Mouse (Mus musculus) kidney, adult 2 months (tissue): ENCODE data around the gene Miip. TPM values are rescaled to one million over a fixed set of nuclear protein-coding genes. Genes with fewer than 3 reads are reported as not detected.

Experiments used
- DNase-seq: peaks from one replicate; pipeline ENCODE4 v3.0.0; 2021
- H3K27ac ChIP-seq: fragments of 200-500 bp; 2 replicates; pipeline ENCODE4 v1.5.1; 2012; ENCODE audit warnings: low read depth, low read length, control low read depth, inconsistent platforms; ENCODE audit not compliant: insufficient read depth
- H3K27me3 ChIP-seq: fragments of 200-500 bp; replicated peaks from 2 replicates; pipeline ENCODE4 v1.6.1; 2012; ENCODE audit warnings: mild to moderate bottlenecking, moderate library complexity, low read length, inconsistent platforms; ENCODE audit not compliant: control insufficient read depth, insufficient read depth
- H3K36me3 ChIP-seq: fragments of 200-500 bp; 2 replicates; pipeline ENCODE4 v1.6.1; 2012; ENCODE audit warnings: mild to moderate bottlenecking, moderate library complexity, low read length, inconsistent platforms; ENCODE audit not compliant: control insufficient read depth, insufficient read depth
- H3K4me1 ChIP-seq: fragments of 200-500 bp; 2 replicates; pipeline ENCODE4 v1.6.1; 2011; ENCODE audit warnings: low read length; ENCODE audit not compliant: control insufficient read depth, insufficient read depth
- H3K4me3 ChIP-seq: fragments of 200-500 bp; 2 replicates; pipeline ENCODE4 v1.5.1; 2011; ENCODE audit warnings: mild to moderate bottlenecking, low read depth, low read length, control low read depth; ENCODE audit not compliant: insufficient read depth
- CTCF ChIP-seq: fragments of 200-500 bp; conservative IDR thresholded peaks from 2 replicates; pipeline ENCODE4 v1.5.1; 2011; ENCODE audit warnings: low read depth, mild to moderate bottlenecking, control low read depth, low read length, moderate library complexity, mixed read lengths; ENCODE audit not compliant: insufficient read depth, insufficient read length
- POLR2A ChIP-seq: fragments of 200-500 bp; IDR thresholded peaks from one replicate; pipeline ENCODE4 v1.6.1; 2011; ENCODE audit warnings: low read depth, low read length, control low read depth
- WGBS: fragments of 180-500 bp; shearing (Covaris S2); methylation state at CpG from one replicate; pipeline ENCODE4 v1.1.7; 2018; 5-methylcytosine and 5-hydroxymethylcytosine counted together
- polyA plus RNA-seq: library from polyadenylated mRNA; depleted of rRNA; stranded (reverse); fragments of >200 nt; gene quantifications from 2 replicates; pipeline ENCODE4 v1.2.3, GENCODE M21; 2012

Miip gene
- polyA plus RNA-seq, 1 experiment = 27.7 TPM

DNA sequence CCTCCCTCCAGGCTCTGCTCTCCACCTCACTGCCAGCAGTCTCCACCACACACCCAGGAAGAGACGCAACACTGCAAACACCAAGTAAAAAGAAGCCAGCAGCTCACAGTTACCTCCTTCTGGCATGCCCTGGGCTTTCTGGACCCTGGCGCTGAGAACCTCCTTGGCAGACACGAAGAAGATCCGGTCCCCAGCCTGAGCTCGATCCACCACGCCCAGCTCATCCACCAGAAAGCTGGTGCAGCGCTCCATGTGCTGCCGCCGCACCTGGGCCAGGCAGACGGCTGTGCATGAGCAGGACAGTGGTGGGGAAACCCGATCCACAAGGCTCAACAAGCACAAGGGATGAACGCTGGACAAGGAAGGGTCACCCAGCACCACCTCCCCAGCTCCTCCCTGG is 17.5 kb upstream of the Miip start:
- no peak for TF ChIP-seq CTCF
- TF ChIP-seq POLR2A = no peak
- H3K4me3 ChIP-seq = no peak overlapping the region
- peaks cover 7% of the 10 kb centered on the region for H3K36me3 ChIP-seq
- no peaks in the 10 kb centered on the region for H3K27me3 ChIP-seq
- H3K4me1 ChIP-seq = no peaks in the 10 kb centered on the region
- DNase-seq = no peak
- WGBS = 81% methylated on average over 12 of the region's 12 CpGs
- no peak overlapping the region for H3K27ac ChIP-seq

DNA sequence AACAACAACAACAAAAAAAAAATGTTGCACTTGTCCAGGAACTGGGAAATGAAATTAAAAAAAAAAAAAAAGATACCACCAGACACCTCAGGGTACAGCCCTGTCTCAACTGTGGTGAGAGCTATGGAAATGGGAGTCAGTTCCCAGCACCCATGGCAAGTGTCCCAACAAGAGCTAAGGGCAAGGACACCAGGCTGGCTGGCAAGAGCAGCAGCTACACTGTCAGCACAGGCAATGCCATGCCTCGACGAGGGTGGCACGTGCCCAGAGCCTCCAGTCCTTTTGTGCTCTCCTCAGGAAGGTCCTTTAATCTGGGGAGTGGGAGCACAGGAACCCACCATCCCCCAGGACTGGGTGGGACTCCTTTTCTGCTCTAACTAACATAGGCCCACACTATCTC is 15.5 kb upstream of the Miip start:
- WGBS = 86% methylated on average over 3 of the region's 3 CpGs
- TF ChIP-seq CTCF = no peak
- H3K36me3 ChIP-seq = peaks cover 7% of the 10 kb centered on the region
- no peaks in the 10 kb centered on the region for H3K27me3 ChIP-seq
- no peaks in the 10 kb centered on the region for H3K4me1 ChIP-seq
- no peak overlapping the region for H3K4me3 ChIP-seq
- no peak for DNase-seq
- no peak overlapping the region for H3K27ac ChIP-seq

DNA sequence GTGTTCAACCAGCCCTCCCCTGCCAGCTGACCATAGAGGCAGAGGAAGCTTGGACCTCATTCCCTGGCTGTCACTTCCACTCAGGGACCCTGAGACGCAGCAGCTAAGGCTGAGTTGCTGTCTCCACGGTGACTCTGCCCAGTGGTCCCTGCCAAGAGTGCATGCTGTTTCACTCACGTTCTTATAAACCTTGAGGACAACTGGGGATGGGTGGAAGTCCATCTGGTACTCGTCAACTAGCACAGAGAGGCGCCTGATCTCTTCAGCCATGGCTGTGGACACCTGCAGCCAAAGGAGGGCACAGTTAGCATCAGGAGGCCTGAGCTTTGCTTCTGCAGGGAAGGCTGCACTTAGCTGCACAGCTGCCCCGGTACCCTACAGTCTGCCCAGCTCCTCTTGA is 14.4 kb upstream of the Miip start:
- TF ChIP-seq POLR2A (no peak), CTCF (no peak)

DNA sequence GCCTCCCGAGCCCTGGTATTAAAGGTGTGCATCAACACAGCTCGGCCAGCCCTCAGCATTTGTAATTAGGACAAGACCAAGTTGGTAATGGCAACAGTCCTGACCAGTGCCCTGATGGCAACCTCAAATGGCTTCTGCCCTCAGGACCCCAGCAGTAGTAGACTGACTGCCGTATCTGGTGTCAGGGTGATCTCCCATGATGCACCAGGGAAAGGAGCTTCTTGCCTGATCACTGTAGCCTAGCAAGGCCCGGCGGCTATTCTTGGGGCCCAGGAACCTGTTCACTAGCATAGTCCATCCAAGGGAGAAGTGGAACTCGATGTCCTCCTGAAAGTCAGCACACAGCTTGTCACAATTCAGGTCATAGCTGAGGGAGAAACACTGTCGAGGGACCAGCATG is 13.2 kb upstream of the Miip start:
- H3K27me3 ChIP-seq = no peaks in the 10 kb centered on the region
- peaks cover 2% of the 10 kb centered on the region for H3K36me3 ChIP-seq
- no peak overlapping the region for H3K4me3 ChIP-seq
- no peak for DNase-seq
- TF ChIP-seq POLR2A (no peak), CTCF (no peak)
- no peaks in the 10 kb centered on the region for H3K4me1 ChIP-seq
- no peak overlapping the region for H3K27ac ChIP-seq
- 94% methylated on average over 7 of the region's 7 CpGs for WGBS

More for the DNA sequence above, 14.4 kb upstream of the Miip start:
- Histone ChIP-seq H3K4me3 (no peak overlapping the region), H3K27me3 (no peaks in the 10 kb centered on the region), H3K4me1 (no peaks in the 10 kb centered on the region), H3K27ac (no peak overlapping the region), H3K36me3 (peaks cover 3% of the 10 kb centered on the region)
- no peak for DNase-seq
- WGBS = 81% methylated on average over 6 of the region's 6 CpGs

DNA sequence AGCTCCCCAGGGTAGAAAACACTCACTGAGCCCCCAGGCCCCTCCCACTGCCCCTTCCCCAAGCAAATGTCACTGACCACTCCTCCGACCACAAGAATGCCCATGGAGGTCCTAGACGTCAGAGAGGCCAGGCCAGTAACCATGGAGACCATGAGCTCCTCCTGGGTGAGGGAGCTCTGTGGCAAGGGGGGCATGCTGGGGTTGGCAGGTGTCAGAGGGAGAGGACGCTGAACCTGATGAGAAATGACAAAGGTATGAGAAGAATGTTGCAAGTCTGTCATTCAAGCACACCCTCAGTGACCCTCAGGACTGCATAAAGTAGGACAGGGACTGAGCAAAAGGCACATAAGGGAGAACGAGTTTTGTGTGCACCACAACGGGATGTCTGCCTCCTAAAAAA is 11.2 kb upstream of the Miip start:
- H3K27ac ChIP-seq = no peak overlapping the region
- H3K4me3 ChIP-seq = no peak overlapping the region
- 60% methylated on average over 5 of the region's 5 CpGs for WGBS
- TF ChIP-seq CTCF = no peak
- TF ChIP-seq POLR2A = no peak
- no peak for DNase-seq
- peaks cover 2% of the 10 kb centered on the region for H3K36me3 ChIP-seq
- H3K4me1 ChIP-seq = no peaks in the 10 kb centered on the region
- no peaks in the 10 kb centered on the region for H3K27me3 ChIP-seq

DNA sequence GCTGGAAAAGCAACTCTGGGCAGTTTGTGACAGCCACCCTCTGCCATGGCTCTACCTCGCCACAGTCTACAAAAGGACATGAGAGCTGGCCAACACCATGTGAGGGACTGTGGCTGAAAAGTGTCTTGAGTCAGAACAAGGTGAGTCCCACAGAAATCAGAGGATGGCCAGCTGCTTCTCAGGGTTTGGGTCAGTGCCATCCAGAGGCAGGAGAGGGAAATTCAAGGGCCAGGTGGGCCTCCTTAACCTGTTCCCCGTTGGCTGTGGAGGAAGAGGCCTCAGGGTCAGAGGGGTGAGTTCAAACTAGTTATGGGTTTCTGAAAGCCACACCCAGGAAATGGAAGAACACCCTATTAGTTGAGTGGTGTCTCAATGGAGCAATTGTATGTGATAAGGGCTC is 10.8 kb upstream of the Miip start:
- H3K4me1 ChIP-seq = no peaks in the 10 kb centered on the region
- TF ChIP-seq POLR2A (no peak), CTCF (no peak)
- H3K27ac ChIP-seq = no peak overlapping the region
- no peak overlapping the region for H3K4me3 ChIP-seq
- no peaks in the 10 kb centered on the region for H3K27me3 ChIP-seq
- DNase-seq = no peak
- peaks cover 2% of the 10 kb centered on the region for H3K36me3 ChIP-seq
- WGBS = 51% methylated on average over 2 of the region's 2 CpGs

DNA sequence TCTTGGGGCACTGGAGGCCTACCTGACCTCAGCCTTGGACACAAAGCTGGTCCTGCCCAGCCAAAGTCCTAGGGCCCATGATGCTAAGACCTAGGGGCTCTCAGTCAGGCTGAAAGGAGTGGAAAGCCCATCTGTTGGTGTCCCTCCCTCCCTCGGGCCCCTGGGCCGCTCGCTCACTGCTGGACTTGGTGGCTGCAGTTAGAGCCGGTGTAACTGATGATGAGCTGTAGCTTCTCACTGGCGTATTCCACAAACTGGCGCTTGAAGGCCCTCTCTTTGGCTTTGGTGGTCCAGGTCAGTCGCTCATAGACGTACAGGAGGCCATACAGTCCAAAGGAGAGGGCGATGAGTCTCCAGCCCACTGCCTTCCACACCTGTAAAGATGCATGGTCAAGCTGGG is 9.9 kb upstream of the Miip start:
- Histone ChIP-seq H3K4me1 (no peaks in the 10 kb centered on the region), H3K4me3 (no peak overlapping the region), H3K27ac (no peak overlapping the region), H3K36me3 (peaks cover 2% of the 10 kb centered on the region), H3K27me3 (no peaks in the 10 kb centered on the region)
- TF ChIP-seq CTCF (no peak), POLR2A (no peak)
- WGBS = 92% methylated on average over 9 of the region's 9 CpGs
- DNase-seq = no peak

DNA sequence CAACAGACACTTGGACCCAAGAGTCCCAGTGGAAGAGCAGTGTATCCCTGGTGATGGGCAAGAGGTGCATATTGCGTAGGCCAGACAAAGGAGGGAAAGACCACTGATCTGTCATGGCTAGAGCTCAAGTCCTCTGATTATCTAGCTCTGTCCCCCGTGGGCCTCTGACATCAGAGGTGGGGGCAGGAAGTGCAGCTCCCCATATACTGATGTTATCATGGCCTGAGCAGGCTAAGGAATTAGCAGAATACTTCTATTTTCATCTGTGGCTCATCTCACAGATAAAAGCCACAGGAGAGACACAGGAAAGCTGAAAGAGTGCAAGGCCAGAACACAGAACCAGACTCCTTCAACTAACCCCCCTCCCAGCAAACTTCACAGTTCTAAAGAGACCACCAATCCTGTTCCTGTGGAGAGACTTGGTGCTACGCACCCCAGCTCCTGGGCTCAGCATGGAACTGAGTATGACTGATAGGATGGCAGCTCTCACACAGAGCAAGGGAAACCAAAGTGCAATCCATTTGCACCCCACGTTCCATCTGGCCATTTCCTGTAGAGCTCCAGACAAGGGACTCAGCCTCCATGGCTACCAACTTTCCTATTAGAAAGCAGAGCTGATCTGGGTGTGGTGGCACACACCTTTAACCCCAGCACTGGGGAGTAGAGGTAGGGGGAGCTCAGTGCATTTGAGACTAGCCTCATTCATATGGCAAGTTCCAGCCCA is 7.4 kb upstream of the Miip start:
- H3K36me3 ChIP-seq = peaks cover 2% of the 10 kb centered on the region
- WGBS = 77% methylated on average over 4 of the region's 4 CpGs
- TF ChIP-seq POLR2A (no peak), CTCF (no peak)

More for the DNA sequence above, 7.4 kb upstream of the Miip start:
- no peak for DNase-seq
- Histone ChIP-seq H3K4me3 (no peak overlapping the region), H3K27ac (no peak overlapping the region), H3K4me1 (no peaks in the 10 kb centered on the region), H3K27me3 (no peaks in the 10 kb centered on the region)
